20 mouse cellular contexts compared by ENCODE assay signal in the genomic region with DNA sequence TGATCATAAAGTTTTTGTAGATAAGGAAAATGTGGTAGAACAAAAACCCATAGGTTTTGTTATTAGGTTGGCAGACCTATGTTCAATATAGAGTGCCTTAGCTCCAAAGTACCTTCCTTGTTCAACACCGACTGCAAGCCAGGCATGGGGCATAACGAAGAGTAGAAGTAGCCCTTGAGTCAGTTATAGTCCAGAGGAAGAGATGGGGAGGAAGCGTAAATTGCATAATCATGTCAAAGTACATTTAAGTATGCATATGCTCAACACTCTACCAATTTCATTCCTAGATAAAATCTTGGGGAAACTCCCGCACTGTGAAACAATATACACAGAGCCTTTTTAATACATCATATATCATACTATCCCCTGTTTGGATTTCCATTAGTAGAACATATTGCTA.
A peak's percentile ranks its signal among the peaks of the same experiment; 100 is the strongest.
DNase-seq lines count a peak whose midpoint lies in the region; ATAC-seq lines count a peak whose summit lies in the region.
"Had no signal": no experiment of that assay in that cellular context is flagged by ENCODE, and none has a peak within 500 bp of the region (broad histone marks: within the 10 kb centered on the region; RNA-seq: fewer than 3 reads in every experiment).

No protein-coding gene starts in this region.

- 0 out of 2 replicates have a peak, but pooled peaks cover 9% of the 10 kb centered on the region for H3K4me1 ChIP-seq in intestine, embryonic 16.5 days (ENCODE audit: control insufficient read depth, insufficient read depth, low read length)
- no peaks in the 10 kb centered on the region for H3K4me1 ChIP-seq in intestine, embryonic 15.5 days (replicated peaks)
- peaks cover 19% of the 10 kb centered on the region for H3K4me1 ChIP-seq in embryonic facial prominence, embryonic 10.5 days
- no peaks in the 10 kb centered on the region for H3K4me1 ChIP-seq in hindbrain, embryonic 12.5 days
- H3K4me1 ChIP-seq: forebrain, embryonic 12.5 days had no signal

- DNase-seq in embryonic facial prominence, embryonic 10.5 days (ENCODE audit: low spot score) = no peak
- DNase-seq in natural killer cell, adult 2 months (ENCODE audit: low spot score in 2 of 2) = no peak
- DNase-seq: adrenal gland, adult 2 months; adrenal gland, postnatal 10 days; adrenal gland, postnatal 25 days; cerebellum, adult 11 months; cerebellum, adult 18-20 months; cerebellum, adult 8-10 months; cerebellum, adult 9-11 months; cerebellum, postnatal 14 days; cerebellum, postnatal 36 days had no signal

- no peak overlapping the region for H3K27ac ChIP-seq in intestine, embryonic 16.5 days (ENCODE audit: low read length)
- H3K27ac ChIP-seq in intestine, embryonic 15.5 days = no peak overlapping the region
- peak overlapping the region; percentile 66; the same call in 1 of the 2 replicates for H3K27ac ChIP-seq in embryonic facial prominence, embryonic 10.5 days (replicated peaks)
- H3K27ac ChIP-seq in hindbrain, embryonic 12.5 days = no peak overlapping the region
- H3K27ac ChIP-seq: forebrain, embryonic 12.5 days had no signal

- no peak overlapping the region for H3K4me3 ChIP-seq in intestine, embryonic 16.5 days (ENCODE audit: low read length)
- no peak overlapping the region for H3K4me3 ChIP-seq in intestine, embryonic 15.5 days (replicated peaks)
- H3K4me3 ChIP-seq in embryonic facial prominence, embryonic 10.5 days = no peak overlapping the region
- H3K4me3 ChIP-seq in hindbrain, embryonic 12.5 days = no peak overlapping the region
- H3K4me3 ChIP-seq: forebrain, embryonic 12.5 days had no signal

- no peak overlapping the region for H3K9ac ChIP-seq in intestine, embryonic 16.5 days (ENCODE audit: low read depth, low read length)
- no peak overlapping the region for H3K9ac ChIP-seq in intestine, embryonic 15.5 days
- no peak overlapping the region for H3K9ac ChIP-seq in hindbrain, embryonic 12.5 days
- H3K9ac ChIP-seq: forebrain, embryonic 12.5 days had no signal

- 86% methylated on average over 4 of the region's 4 CpGs for WGBS in intestine, embryonic 16.5 days
- 92% methylated on average over 4 of the region's 4 CpGs for WGBS in intestine, embryonic 15.5 days
- WGBS in embryonic facial prominence, embryonic 10.5 days = 93% methylated on average over 4 of the region's 4 CpGs
- 93% methylated on average over 4 of the region's 4 CpGs for WGBS in hindbrain, embryonic 12.5 days

- no peaks in the 10 kb centered on the region for H3K36me3 ChIP-seq in intestine, embryonic 16.5 days (ENCODE audit: control insufficient read depth, insufficient read depth, low read length)
- no peaks in the 10 kb centered on the region for H3K36me3 ChIP-seq in intestine, embryonic 15.5 days
- no peaks in the 10 kb centered on the region for H3K36me3 ChIP-seq in embryonic facial prominence, embryonic 10.5 days (replicated peaks)
- H3K36me3 ChIP-seq in hindbrain, embryonic 12.5 days = no peaks in the 10 kb centered on the region
- H3K36me3 ChIP-seq: forebrain, embryonic 12.5 days had no signal

- peak; percentile 26; the same call in 1 of the 2 replicates for ATAC-seq in intestine, embryonic 16.5 days
- no peak for ATAC-seq in intestine, embryonic 15.5 days
- ATAC-seq in granulocyte monocyte progenitor cell, adult 5-6 weeks (replicated peaks; ENCODE audit: poor library complexity, severe bottlenecking) = peak; percentile 52
- ATAC-seq in megakaryocyte progenitor cell, adult 5-6 weeks (replicated peaks; ENCODE audit: poor library complexity) = peak; percentile 55
- ATAC-seq in hindbrain, embryonic 12.5 days (ENCODE audit: low FRiP score) = no peak
- ATAC-seq in inflammation-experienced regulatory T-cells, adult 6 months = no peak
- ATAC-seq: forebrain, embryonic 14.5 days; forebrain, embryonic 16.5 days had no signal

- H3K9me3 ChIP-seq in intestine, embryonic 16.5 days (ENCODE audit: control insufficient read depth, low read length) = no peaks in the 10 kb centered on the region
- H3K9me3 ChIP-seq in intestine, embryonic 15.5 days = no peaks in the 10 kb centered on the region
- no peaks in the 10 kb centered on the region for H3K9me3 ChIP-seq in embryonic facial prominence, embryonic 10.5 days
- H3K9me3 ChIP-seq in hindbrain, embryonic 12.5 days (replicated peaks) = no peaks in the 10 kb centered on the region
- H3K9me3 ChIP-seq: forebrain, embryonic 12.5 days had no signal

- H3K4me2 ChIP-seq in intestine, embryonic 16.5 days (ENCODE audit: low read depth, low read length) = no peak overlapping the region
- H3K4me2 ChIP-seq in intestine, embryonic 15.5 days (replicated peaks) = no peak overlapping the region
- H3K4me2 ChIP-seq in hindbrain, embryonic 12.5 days (replicated peaks) = no peak overlapping the region
- H3K4me2 ChIP-seq: forebrain, embryonic 12.5 days had no signal

- H3K27me3 ChIP-seq in intestine, embryonic 16.5 days (replicated peaks; ENCODE audit: control insufficient read depth, insufficient read depth, low read length) = no peaks in the 10 kb centered on the region
- no peaks in the 10 kb centered on the region for H3K27me3 ChIP-seq in intestine, embryonic 15.5 days (replicated peaks)
- H3K27me3 ChIP-seq in embryonic facial prominence, embryonic 10.5 days (replicated peaks; ENCODE audit: low read depth, poor library complexity, severe bottlenecking) = no peaks in the 10 kb centered on the region
- H3K27me3 ChIP-seq in hindbrain, embryonic 12.5 days = no peaks in the 10 kb centered on the region
- H3K27me3 ChIP-seq: forebrain, embryonic 12.5 days had no signal

Comparison
In these comparisons a context has a peak if more than half of its experiments do, and no peak if none do; other contexts are left out.
1. ATAC-seq: peak in intestine, embryonic 16.5 days (single experiment), granulocyte monocyte progenitor cell, adult 5-6 weeks (single experiment) and megakaryocyte progenitor cell, adult 5-6 weeks (single experiment); none in intestine, embryonic 15.5 days (single experiment), hindbrain, embryonic 12.5 days (single experiment) and inflammation-experienced regulatory T-cells, adult 6 months (single experiment).